Mouse (Mus musculus) liver, embryonic 13.5 days (tissue): ENCODE results near the gene Lmx1a. TPM values are rescaled to one million over a fixed set of nuclear protein-coding genes. Genes with fewer than 3 reads are reported as not detected.

ENCODE experiments used
- ATAC-seq: fragments of 200-750 bp; cut with Nextera tagmentation; 2 replicates; pipeline ENCODE4 v1.8.0; 2017; ENCODE audit warnings: low read depth, mild to moderate bottlenecking, moderate number of reproducible peaks, moderate library complexity
- DNase-seq: peaks from one replicate; pipeline ENCODE4 v3.0.0; 2022
- H3K27ac ChIP-seq: fragments of 300-500 bp; sonication (generic); 2 replicates; pipeline ENCODE4 v1.5.1; 2015; ENCODE audit warnings: moderate library complexity, mild to moderate bottlenecking, inconsistent platforms
- H3K27me3 ChIP-seq: fragments of 300-500 bp; sonication (generic); 2 replicates; pipeline ENCODE4 v1.6.1; 2015; ENCODE audit warnings: mild to moderate bottlenecking, inconsistent platforms
- H3K36me3 ChIP-seq: fragments of 300-500 bp; sonication (generic); 2 replicates; pipeline ENCODE4 v1.6.1; 2015; ENCODE audit warnings: mild to moderate bottlenecking, inconsistent platforms
- H3K4me1 ChIP-seq: fragments of 300-500 bp; sonication (generic); replicated peaks from 2 replicates; pipeline ENCODE4 v1.6.1; 2015; ENCODE audit warnings: inconsistent platforms
- H3K4me2 ChIP-seq: fragments of 300-500 bp; sonication (generic); 2 replicates; pipeline ENCODE4 v1.6.1; 2015; ENCODE audit warnings: inconsistent platforms, mild to moderate bottlenecking, moderate library complexity
- H3K4me3 ChIP-seq: fragments of 300-500 bp; sonication (generic); replicated peaks from 2 replicates; pipeline ENCODE4 v1.5.1; 2015; ENCODE audit warnings: mild to moderate bottlenecking, inconsistent platforms
- H3K9ac ChIP-seq: fragments of 300-500 bp; sonication (generic); 2 replicates; pipeline ENCODE4 v1.6.1; 2015; ENCODE audit warnings: mild to moderate bottlenecking, inconsistent platforms
- H3K9me3 ChIP-seq: fragments of 300-500 bp; sonication (generic); replicated peaks from 2 replicates; pipeline ENCODE4 v1.6.1; 2016; ENCODE audit warnings: inconsistent platforms
- WGBS: fragments of 180-500 bp; shearing (Covaris S2); methylation state at CpG from one replicate; pipeline ENCODE4 v1.1.7; 2015; ENCODE audit not compliant: insufficient replicate concordance; 5-methylcytosine and 5-hydroxymethylcytosine counted together
- polyA plus RNA-seq: library from polyadenylated mRNA; unstranded; fragments of >200 nt; fragmentation: Nextera tagmentation; extraction: Ambion mirVana; gene quantifications from 2 replicates; pipeline ENCODE4 v1.2.1, GENCODE M21; 2015

The Lmx1a gene
- polyA plus RNA-seq: 0.20 and 0.35 TPM in 2 replicates

DNA sequence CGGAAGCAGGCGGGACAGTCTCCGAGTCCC is at the start of gene Lmx1a:
TSS of gene Lmx1a (plus strand) at position 6 of the 30 bp plus-strand sequence.
- H3K27me3 ChIP-seq: peaks cover 84% of the 10 kb centered on the region
- 0% methylated on average over 3 of the region's 3 CpGs for WGBS
- H3K9me3 ChIP-seq: no peaks in the 10 kb centered on the region
- no peak for ATAC-seq
- no peak within 1 kb of the TSS for H3K9ac ChIP-seq
- no peak within 1 kb of the TSS for H3K27ac ChIP-seq
- peak within 1 kb of the TSS; percentile 37 for H3K4me3 ChIP-seq
- no peaks in the 10 kb centered on the region for H3K36me3 ChIP-seq
- H3K4me1 ChIP-seq: peaks cover 3% of the 10 kb centered on the region
- DNase-seq: no peak
- peak within 1 kb of the TSS; percentile 53 for H3K4me2 ChIP-seq

DNA sequence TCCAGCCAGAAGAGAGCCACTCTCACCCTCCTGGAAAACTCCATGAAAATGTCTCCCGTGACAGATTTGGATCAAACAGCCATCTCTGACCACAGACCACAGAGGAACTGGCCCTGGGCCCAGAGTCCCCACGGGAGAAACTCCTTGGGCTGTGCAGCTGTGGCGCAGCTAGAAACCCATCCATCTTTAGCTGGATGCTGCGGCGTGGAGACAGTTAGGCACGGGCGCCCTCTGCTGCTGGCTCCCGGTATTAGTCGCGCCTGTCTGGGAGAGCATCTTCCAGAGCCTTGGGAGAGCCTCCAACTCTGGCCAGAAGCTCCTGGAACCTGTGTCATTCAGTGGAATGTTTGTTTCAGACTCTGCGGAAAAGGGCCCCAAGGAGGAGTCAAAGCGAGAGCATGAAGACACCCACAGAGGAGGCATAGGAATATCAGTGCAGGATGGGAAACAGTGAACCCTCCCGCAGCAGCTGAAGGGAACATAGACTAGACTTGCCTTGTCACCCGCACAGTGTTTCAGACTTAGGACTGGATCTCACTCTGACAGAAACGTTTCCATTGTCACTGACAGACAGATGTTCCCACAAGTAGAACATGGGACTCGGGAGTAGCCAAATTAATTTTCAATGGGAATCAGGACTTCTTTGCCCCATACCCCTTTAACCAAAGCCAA is 44.0 kb upstream of the Lmx1a start:
- no peak overlapping the region for H3K4me3 ChIP-seq
- 16% methylated on average over 16 of the region's 16 CpGs for WGBS
- H3K36me3 ChIP-seq: no peaks in the 10 kb centered on the region
- H3K27me3 ChIP-seq: peaks cover 16% of the 10 kb centered on the region
- peak; percentile 24 for DNase-seq
- no peak overlapping the region for H3K27ac ChIP-seq
- no peaks in the 10 kb centered on the region for H3K9me3 ChIP-seq
- H3K9ac ChIP-seq: no peak overlapping the region
- no peak overlapping the region for H3K4me2 ChIP-seq
- no peaks in the 10 kb centered on the region for H3K4me1 ChIP-seq
- no peak for ATAC-seq

DNA sequence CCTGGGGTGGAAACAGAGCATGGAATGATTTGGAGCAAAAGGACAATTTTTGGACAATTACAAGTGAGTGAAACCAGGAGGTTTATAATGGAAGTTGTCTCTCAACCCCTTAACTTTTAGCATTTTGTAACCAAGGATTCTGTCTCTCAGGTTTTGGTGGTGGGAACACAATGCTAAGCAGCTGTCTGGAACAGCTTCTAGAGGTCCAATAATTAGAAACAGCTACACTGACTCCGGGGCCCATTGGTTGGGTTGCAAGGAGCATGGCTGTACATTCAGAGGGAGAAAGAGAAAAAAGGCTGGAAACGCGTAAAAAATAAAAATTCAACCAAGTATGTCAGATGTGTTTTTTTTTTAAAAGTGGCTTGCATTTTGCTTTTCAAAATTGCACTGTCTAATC is 40.4 kb upstream of the Lmx1a start:
- WGBS: 68% methylated on average over 3 of the region's 3 CpGs
- Histone ChIP-seq H3K36me3 (no peaks in the 10 kb centered on the region), H3K27me3 (peaks cover 7% of the 10 kb centered on the region; the same call in 1 of the 2 replicates), H3K27ac (no peak overlapping the region), H3K4me1 (no peaks in the 10 kb centered on the region), H3K9ac (no peak overlapping the region), H3K4me2 (no peak overlapping the region), H3K9me3 (no peaks in the 10 kb centered on the region), H3K4me3 (no peak overlapping the region)
- ATAC-seq (no peak), DNase-seq (no peak)

DNA sequence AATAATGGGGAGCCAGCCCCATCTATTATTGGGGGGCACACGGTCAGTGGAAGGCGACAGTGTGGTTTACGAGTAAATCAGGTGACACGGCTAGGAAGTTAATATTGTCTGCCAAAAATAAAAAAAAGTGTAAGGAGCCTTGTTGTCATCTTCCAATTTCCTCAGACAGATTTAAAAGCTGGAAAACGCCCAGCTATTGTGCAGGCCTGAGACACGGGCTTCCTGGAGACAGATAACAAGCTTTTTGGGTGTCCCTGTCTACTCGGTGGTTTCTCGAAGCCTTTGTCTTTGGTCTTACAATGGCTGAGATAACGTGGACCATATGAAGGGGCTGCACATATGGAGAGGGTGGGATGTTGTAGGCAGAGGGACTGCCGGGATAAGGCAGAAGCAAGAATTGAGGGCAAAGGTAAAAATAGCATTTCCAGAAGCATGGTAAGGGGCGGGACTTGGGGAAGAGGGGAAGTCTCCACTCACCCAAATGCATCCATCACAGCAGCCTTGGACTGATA is 39.9 kb upstream of the Lmx1a start:
- no peak overlapping the region for H3K4me2 ChIP-seq
- ATAC-seq: peak; percentile 15; the same call in 1 of the 2 replicates

DNA sequence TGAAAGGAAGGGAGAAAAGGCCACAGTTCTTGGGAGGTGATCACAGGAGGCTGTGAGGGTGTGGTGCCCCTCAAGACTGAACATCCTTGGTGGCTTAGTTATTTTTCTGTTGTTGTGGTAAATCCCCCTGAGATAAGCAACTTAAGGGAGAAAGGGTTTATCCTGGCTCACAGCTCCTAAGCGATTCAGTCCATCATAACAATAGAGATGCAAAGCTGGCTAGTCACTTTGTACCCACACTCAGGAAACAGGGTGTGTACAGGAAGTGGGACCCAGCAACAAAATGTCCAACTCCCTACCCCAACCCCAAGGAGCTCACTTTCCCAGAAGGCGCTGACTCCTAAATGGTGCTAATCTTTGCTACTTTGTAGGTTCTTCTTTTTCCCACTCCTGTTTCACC is 36.7 kb upstream of the Lmx1a start:
- WGBS: 54% methylated on average over 2 of the region's 2 CpGs

More for the DNA sequence above, 39.9 kb upstream of the Lmx1a start:
- no peak overlapping the region for H3K4me3 ChIP-seq
- no peaks in the 10 kb centered on the region for H3K36me3 ChIP-seq
- no peak for DNase-seq
- no peaks in the 10 kb centered on the region for H3K9me3 ChIP-seq
- H3K9ac ChIP-seq: no peak overlapping the region
- H3K27ac ChIP-seq: no peak overlapping the region
- 42% methylated on average over 11 of the region's 11 CpGs for WGBS
- no peaks in the 10 kb centered on the region for H3K4me1 ChIP-seq
- H3K27me3 ChIP-seq: peaks cover 7% of the 10 kb centered on the region; the same call in 1 of the 2 replicates

DNA sequence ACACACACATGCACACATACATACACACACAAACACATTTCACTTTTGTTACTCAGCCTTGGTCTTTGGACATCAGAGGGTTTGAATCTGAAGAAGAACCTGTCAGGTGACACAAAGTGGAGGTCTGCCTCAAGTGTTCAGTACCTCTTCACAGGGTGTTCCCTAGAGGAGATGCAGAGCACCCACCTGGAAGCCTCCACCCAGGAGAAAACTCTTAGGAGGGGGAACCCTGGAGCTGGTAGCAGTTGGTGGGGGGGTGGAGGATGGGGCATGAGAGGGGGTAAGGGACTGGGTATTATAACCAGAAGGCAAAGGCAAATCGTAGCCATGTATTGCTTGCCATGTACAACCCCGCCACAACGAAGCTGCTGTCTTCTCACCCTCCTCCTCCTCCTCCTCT is 30.0 kb upstream of the Lmx1a start:
- no peak overlapping the region for H3K4me3 ChIP-seq
- H3K4me1 ChIP-seq: no peaks in the 10 kb centered on the region
- no peaks in the 10 kb centered on the region for H3K9me3 ChIP-seq
- no peak overlapping the region for H3K9ac ChIP-seq
- no peak for ATAC-seq
- 73% methylated on average over 3 of the region's 3 CpGs for WGBS
- no peaks in the 10 kb centered on the region for H3K36me3 ChIP-seq
- H3K27me3 ChIP-seq: peaks cover 44% of the 10 kb centered on the region
- no peak for DNase-seq
- no peak overlapping the region for H3K27ac ChIP-seq
- H3K4me2 ChIP-seq: no peak overlapping the region

More for the DNA sequence above, 36.7 kb upstream of the Lmx1a start:
- Histone ChIP-seq H3K9me3 (no peaks in the 10 kb centered on the region), H3K4me3 (no peak overlapping the region), H3K4me2 (no peak overlapping the region), H3K27ac (no peak overlapping the region), H3K27me3 (no peaks in the 10 kb centered on the region), H3K36me3 (no peaks in the 10 kb centered on the region), H3K9ac (no peak overlapping the region), H3K4me1 (no peaks in the 10 kb centered on the region)
- DNase-seq: no peak
- ATAC-seq: no peak

DNA sequence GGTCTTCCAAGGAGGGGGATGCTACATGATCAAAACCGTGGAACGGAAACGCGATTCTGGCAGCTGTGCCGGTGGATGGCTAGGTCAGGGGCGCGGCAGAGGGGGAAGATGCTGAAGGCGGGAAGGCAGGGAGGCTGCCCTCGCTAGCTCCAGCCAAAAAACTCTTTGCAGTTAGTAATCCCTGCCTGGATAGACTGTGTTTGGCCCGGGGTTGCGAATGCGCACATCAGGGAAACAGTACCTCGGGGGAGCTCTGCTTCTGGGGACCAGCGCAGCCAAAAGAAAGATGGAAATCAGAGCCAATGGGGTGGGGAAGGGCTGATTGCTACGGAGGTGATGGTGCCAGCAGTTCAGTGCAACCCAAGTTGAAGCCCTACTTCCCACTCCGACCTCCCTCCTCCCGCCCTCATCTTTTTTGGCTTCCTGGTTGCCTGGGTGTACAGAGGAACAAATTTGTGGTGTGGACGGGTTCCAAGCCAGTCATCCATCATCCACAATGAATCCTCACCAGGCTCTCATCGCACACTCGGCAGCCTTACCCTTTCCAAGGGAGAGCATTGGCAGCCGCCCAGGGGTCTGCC is 28.4 kb upstream of the Lmx1a start:
- Histone ChIP-seq H3K4me2 (no peak overlapping the region), H3K4me1 (no peaks in the 10 kb centered on the region), H3K9ac (no peak overlapping the region), H3K9me3 (no peaks in the 10 kb centered on the region), H3K27me3 (peaks cover 49% of the 10 kb centered on the region), H3K36me3 (no peaks in the 10 kb centered on the region), H3K4me3 (no peak overlapping the region), H3K27ac (no peak overlapping the region)
- DNase-seq: no peak
- WGBS: 3% methylated on average over 21 of the region's 21 CpGs
- no peak for ATAC-seq

DNA sequence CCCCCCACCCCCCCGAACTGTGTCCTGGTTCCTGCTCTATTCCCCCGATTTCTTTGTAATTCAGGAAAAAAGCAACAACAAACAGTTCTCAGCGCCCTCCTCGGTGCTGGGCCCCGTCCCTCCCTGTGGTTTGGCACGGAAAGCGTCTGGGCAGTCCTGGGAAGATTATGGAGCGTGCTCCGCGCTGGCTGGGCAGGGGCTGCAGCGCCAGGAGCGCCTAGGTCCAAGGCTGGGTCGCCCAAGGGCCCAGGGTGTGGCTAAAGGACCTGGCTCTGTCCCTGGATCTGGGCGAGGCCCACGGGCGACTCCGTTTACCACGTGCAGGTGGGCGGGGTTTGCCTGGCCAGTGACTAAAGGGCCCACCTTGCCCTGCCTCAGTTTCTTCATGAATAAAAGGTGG is 27.9 kb upstream of the Lmx1a start:
- Histone ChIP-seq H3K36me3 (no peaks in the 10 kb centered on the region), H3K9me3 (no peaks in the 10 kb centered on the region), H3K4me1 (no peaks in the 10 kb centered on the region), H3K4me2 (0 out of 2 replicates have a peak overlapping the region, but pooled peaks have one; percentile 10), H3K4me3 (no peak overlapping the region), H3K27ac (no peak overlapping the region), H3K9ac (no peak overlapping the region), H3K27me3 (peaks cover 49% of the 10 kb centered on the region)
- ATAC-seq (no peak), DNase-seq (no peak)
- 8% methylated on average over 19 of the region's 19 CpGs for WGBS

DNA sequence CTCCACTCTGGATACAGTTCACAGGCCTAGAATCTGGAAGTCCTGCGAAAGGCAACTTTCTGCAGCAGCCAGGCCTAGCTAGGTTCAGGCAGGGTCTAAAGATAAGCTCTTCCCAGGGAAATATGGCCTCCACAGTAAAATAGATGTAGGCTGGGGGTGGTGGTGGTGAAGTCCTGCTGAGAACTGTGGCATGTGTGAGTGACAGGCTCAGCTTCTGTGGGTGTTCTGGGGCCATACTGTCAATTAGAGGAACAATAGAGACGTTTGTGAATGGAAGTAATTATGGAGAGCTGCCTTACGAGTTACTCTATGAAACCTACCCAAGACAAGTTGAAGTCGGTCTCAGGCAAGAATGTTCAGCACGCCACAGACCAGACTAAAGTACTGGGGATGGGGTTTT is 25.9 kb upstream of the Lmx1a start:
- no peak overlapping the region for H3K4me2 ChIP-seq
- no peak overlapping the region for H3K4me3 ChIP-seq
- WGBS: 52% methylated on average over 5 of the region's 5 CpGs
- H3K27me3 ChIP-seq: peaks cover 45% of the 10 kb centered on the region
- no peaks in the 10 kb centered on the region for H3K9me3 ChIP-seq
- no peak overlapping the region for H3K9ac ChIP-seq
- no peak for DNase-seq
- H3K36me3 ChIP-seq: no peaks in the 10 kb centered on the region
- no peak overlapping the region for H3K27ac ChIP-seq
- H3K4me1 ChIP-seq: no peaks in the 10 kb centered on the region
- ATAC-seq: no peak

DNA sequence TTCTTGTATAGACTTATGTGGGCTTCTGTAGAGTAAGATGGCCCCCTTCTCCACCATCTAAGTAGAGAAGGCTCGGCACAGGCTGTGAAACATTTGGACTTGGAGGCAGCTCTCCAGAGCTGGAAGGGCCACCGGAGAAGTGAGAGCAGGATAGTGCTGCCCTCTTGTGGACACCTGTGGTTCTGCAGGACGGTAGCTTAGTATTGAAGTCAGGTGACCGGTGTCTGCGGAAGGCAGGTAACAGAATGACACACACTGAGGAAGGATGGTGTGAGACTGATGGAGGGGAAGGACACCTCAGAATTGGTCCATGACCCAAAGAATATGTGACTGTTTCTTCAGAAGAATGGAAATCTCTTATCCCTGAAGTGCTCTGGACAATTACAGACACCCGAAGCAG is 19.2 kb upstream of the Lmx1a start:
- ATAC-seq: no peak
- Histone ChIP-seq H3K4me2 (no peak overlapping the region), H3K4me1 (no peaks in the 10 kb centered on the region), H3K9ac (no peak overlapping the region), H3K36me3 (no peaks in the 10 kb centered on the region), H3K9me3 (no peaks in the 10 kb centered on the region), H3K27me3 (peaks cover 28% of the 10 kb centered on the region), H3K4me3 (no peak overlapping the region), H3K27ac (no peak overlapping the region)
- 32% methylated on average over 6 of the region's 6 CpGs for WGBS
- DNase-seq: no peak

DNA sequence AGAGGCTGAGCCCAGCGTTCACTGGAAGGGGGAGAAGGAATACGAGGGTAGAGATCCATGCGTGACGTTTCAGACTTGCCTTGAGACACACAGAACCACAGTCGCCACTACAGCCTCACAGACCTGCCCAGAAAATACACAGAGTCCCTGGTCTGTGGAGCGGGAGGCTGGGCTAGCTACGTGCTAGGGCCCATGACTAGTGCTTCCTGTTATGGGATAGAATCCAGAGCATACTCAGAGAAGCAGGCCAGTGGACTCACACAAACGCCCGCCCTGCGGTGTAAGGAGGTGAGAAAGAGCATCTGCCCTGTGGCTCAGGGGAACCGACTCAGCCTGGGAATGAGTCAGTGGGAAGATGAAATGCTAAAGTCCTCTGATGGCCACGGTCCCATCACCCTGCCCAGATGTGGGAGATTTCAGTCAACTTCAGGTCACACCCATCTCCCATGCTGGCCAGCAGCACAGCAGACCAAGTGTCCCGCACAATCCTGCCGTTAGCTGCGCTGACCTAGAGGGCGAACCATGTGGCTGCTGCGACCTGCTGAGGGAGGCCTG is 16.5 kb upstream of the Lmx1a start:
- no peak overlapping the region for H3K4me2 ChIP-seq
- ATAC-seq: no peak
- DNase-seq: no peak
- no peak overlapping the region for H3K9ac ChIP-seq
- peaks cover 23% of the 10 kb centered on the region for H3K27me3 ChIP-seq
- no peaks in the 10 kb centered on the region for H3K4me1 ChIP-seq
- H3K9me3 ChIP-seq: no peaks in the 10 kb centered on the region
- WGBS: 18% methylated on average over 17 of the region's 17 CpGs
- no peak overlapping the region for H3K27ac ChIP-seq
- H3K36me3 ChIP-seq: no peaks in the 10 kb centered on the region
- no peak overlapping the region for H3K4me3 ChIP-seq

DNA sequence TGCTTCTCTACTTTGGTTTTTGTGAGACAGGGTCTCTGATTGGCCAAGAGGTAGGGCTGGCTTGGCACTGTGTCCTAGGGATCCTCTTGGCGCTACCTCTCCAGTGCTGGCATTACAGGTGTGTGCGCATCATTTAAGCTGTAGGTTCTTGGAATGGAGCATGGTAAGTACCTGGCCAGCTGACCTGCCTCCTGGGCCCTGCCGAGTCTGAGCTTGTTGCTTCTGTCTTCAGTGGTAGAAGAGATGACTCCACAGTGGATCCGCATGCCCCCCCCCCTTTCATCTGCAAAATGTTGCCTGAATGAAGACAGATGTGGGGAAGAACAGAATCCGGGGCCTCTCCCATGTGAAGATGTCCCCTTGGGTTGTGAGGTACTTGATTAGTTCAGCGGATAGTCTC is 10.0 kb upstream of the Lmx1a start:
- Histone ChIP-seq H3K36me3 (no peaks in the 10 kb centered on the region), H3K4me3 (no peak overlapping the region), H3K27me3 (no peaks in the 10 kb centered on the region), H3K4me2 (no peak overlapping the region), H3K27ac (no peak overlapping the region), H3K4me1 (no peaks in the 10 kb centered on the region), H3K9me3 (no peaks in the 10 kb centered on the region), H3K9ac (no peak overlapping the region)
- WGBS: 69% methylated on average over 6 of the region's 6 CpGs
- DNase-seq: no peak
- ATAC-seq: no peak
